Mouse (Mus musculus): ENCODE measurements around the gene 2410004P03Rik. TPM values are rescaled to one million over a fixed set of nuclear protein-coding genes. Genes with fewer than 3 reads are reported as not detected.

Gene 2410004P03Rik
- polyA plus RNA-seq, 1 experiment from 2014 or later, result 1.3 TPM

- no peak overlapping the region for H3K4me2 ChIP-seq (ENCODE audit: low read depth, low read length)
- 91% methylated on average over 5 of the region's 5 CpGs for WGBS
- no peaks in the 10 kb centered on the region for H3K36me3 ChIP-seq (replicated peaks; ENCODE audit: control insufficient read depth, insufficient read depth, low read depth, low read length)
- H3K4me1 ChIP-seq (ENCODE audit: control insufficient read depth, insufficient read depth, low read length), result no peaks in the 10 kb centered on the region
- no peak overlapping the region for H3K4me3 ChIP-seq (ENCODE audit: low read depth, low read length)
- no peak overlapping the region for H3K27ac ChIP-seq (replicated peaks; ENCODE audit: low read depth, low read length)
- H3K27me3 ChIP-seq (ENCODE audit: control insufficient read depth, insufficient read depth, low read length), result peaks cover 4% of the 10 kb centered on the region; the same call in 1 of the 2 replicates
- no peak overlapping the region for H3K9ac ChIP-seq (replicated peaks; ENCODE audit: low read length)
- no peak for ATAC-seq (replicated peaks; ENCODE audit: insufficient number of reproducible peaks, low FRiP score, low TSS enrichment, low read depth)
- H3K9me3 ChIP-seq (replicated peaks; ENCODE audit: control insufficient read depth, low read length), result no peaks in the 10 kb centered on the region
- no peak for DNase-seq (ENCODE audit: low spot score)
These were observed 14.6 kb downstream of the 2410004P03Rik start for GRCm38 (mm10) chr12:16996886-16997462.

GRCm38 (mm10) chr12:16996281-16996680 is 15.2 kb downstream of the 2410004P03Rik start:
- H3K27ac ChIP-seq (replicated peaks; ENCODE audit: low read depth, low read length), result no peak overlapping the region
- no peak for DNase-seq (ENCODE audit: low spot score)
- H3K4me1 ChIP-seq (ENCODE audit: control insufficient read depth, insufficient read depth, low read length), result no peaks in the 10 kb centered on the region
- no peaks in the 10 kb centered on the region for H3K9me3 ChIP-seq (replicated peaks; ENCODE audit: control insufficient read depth, low read length)
- no peak overlapping the region for H3K4me2 ChIP-seq (ENCODE audit: low read depth, low read length)
- 82% methylated on average over 5 of the region's 5 CpGs for WGBS
- H3K27me3 ChIP-seq (ENCODE audit: control insufficient read depth, insufficient read depth, low read length), result peaks cover 4% of the 10 kb centered on the region; the same call in 1 of the 2 replicates
- no peak overlapping the region for H3K4me3 ChIP-seq (ENCODE audit: low read depth, low read length)
- H3K36me3 ChIP-seq (replicated peaks; ENCODE audit: control insufficient read depth, insufficient read depth, low read depth, low read length), result no peaks in the 10 kb centered on the region
- no peak overlapping the region for H3K9ac ChIP-seq (replicated peaks; ENCODE audit: low read length)
- no peak for ATAC-seq (replicated peaks; ENCODE audit: insufficient number of reproducible peaks, low FRiP score, low TSS enrichment, low read depth)

GRCm38 (mm10) chr12:16994291-16994690 is 17.2 kb downstream of the 2410004P03Rik start:
- Histone ChIP-seq H3K27me3 (ENCODE audit: control insufficient read depth, insufficient read depth, low read length) (no peaks in the 10 kb centered on the region), H3K4me3 (ENCODE audit: low read depth, low read length) (no peak overlapping the region), H3K9ac (replicated peaks; ENCODE audit: low read length) (no peak overlapping the region), H3K4me1 (ENCODE audit: control insufficient read depth, insufficient read depth, low read length) (no peaks in the 10 kb centered on the region), H3K27ac (replicated peaks; ENCODE audit: low read depth, low read length) (no peak overlapping the region), H3K9me3 (replicated peaks; ENCODE audit: control insufficient read depth, low read length) (no peaks in the 10 kb centered on the region), H3K36me3 (replicated peaks; ENCODE audit: control insufficient read depth, insufficient read depth, low read depth, low read length) (no peaks in the 10 kb centered on the region), H3K4me2 (ENCODE audit: low read depth, low read length) (no peak overlapping the region)
- WGBS, result 88% methylated on average over 2 of the region's 2 CpGs
- no peak for ATAC-seq (replicated peaks; ENCODE audit: insufficient number of reproducible peaks, low FRiP score, low TSS enrichment, low read depth)
- DNase-seq (ENCODE audit: low spot score), result no peak

- Histone ChIP-seq H3K27me3 (ENCODE audit: control insufficient read depth, insufficient read depth, low read length) (no peaks in the 10 kb centered on the region), H3K4me1 (ENCODE audit: control insufficient read depth, insufficient read depth, low read length) (no peaks in the 10 kb centered on the region), H3K9ac (replicated peaks; ENCODE audit: low read length) (no peak overlapping the region), H3K9me3 (replicated peaks; ENCODE audit: control insufficient read depth, low read length) (no peaks in the 10 kb centered on the region), H3K4me3 (ENCODE audit: low read depth, low read length) (no peak overlapping the region), H3K27ac (replicated peaks; ENCODE audit: low read depth, low read length) (no peak overlapping the region), H3K36me3 (replicated peaks; ENCODE audit: control insufficient read depth, insufficient read depth, low read depth, low read length) (no peaks in the 10 kb centered on the region), H3K4me2 (ENCODE audit: low read depth, low read length) (no peak overlapping the region)
- ATAC-seq (replicated peaks; ENCODE audit: insufficient number of reproducible peaks, low FRiP score, low TSS enrichment, low read depth), result no peak
- no peak for DNase-seq (ENCODE audit: low spot score)
- WGBS, result 88% methylated on average over 2 of the region's 2 CpGs
These were observed 19.2 kb downstream of the 2410004P03Rik start for GRCm38 (mm10) chr12:16992355-16992754.

- H3K9me3 ChIP-seq (replicated peaks; ENCODE audit: control insufficient read depth, low read length), result no peaks in the 10 kb centered on the region
- no peak overlapping the region for H3K4me2 ChIP-seq (ENCODE audit: low read depth, low read length)
- H3K27me3 ChIP-seq (ENCODE audit: control insufficient read depth, insufficient read depth, low read length), result no peaks in the 10 kb centered on the region
- 90% methylated on average over 2 of the region's 2 CpGs for WGBS
- no peak for DNase-seq (ENCODE audit: low spot score)
- no peak overlapping the region for H3K9ac ChIP-seq (replicated peaks; ENCODE audit: low read length)
- no peak overlapping the region for H3K27ac ChIP-seq (replicated peaks; ENCODE audit: low read depth, low read length)
- no peak overlapping the region for H3K4me3 ChIP-seq (ENCODE audit: low read depth, low read length)
- no peaks in the 10 kb centered on the region for H3K4me1 ChIP-seq (ENCODE audit: control insufficient read depth, insufficient read depth, low read length)
- no peak for ATAC-seq (replicated peaks; ENCODE audit: insufficient number of reproducible peaks, low FRiP score, low TSS enrichment, low read depth)
- no peaks in the 10 kb centered on the region for H3K36me3 ChIP-seq (replicated peaks; ENCODE audit: control insufficient read depth, insufficient read depth, low read depth, low read length)
These were observed 20.2 kb downstream of the 2410004P03Rik start for GRCm38 (mm10) chr12:16991376-16991775.

- ATAC-seq (replicated peaks; ENCODE audit: insufficient number of reproducible peaks, low FRiP score, low TSS enrichment, low read depth), result no peak
These were observed 25.7 kb downstream of the 2410004P03Rik start for GRCm38 (mm10) chr12:16985778-16986177.

GRCm38 (mm10) chr12:16977120-16977519 is 34.4 kb downstream of the 2410004P03Rik start:
- H3K4me1 ChIP-seq (ENCODE audit: control insufficient read depth, insufficient read depth, low read length), result no peaks in the 10 kb centered on the region
- no peak overlapping the region for H3K4me2 ChIP-seq (ENCODE audit: low read depth, low read length)
- no peaks in the 10 kb centered on the region for H3K9me3 ChIP-seq (replicated peaks; ENCODE audit: control insufficient read depth, low read length)
- no peak overlapping the region for H3K27ac ChIP-seq (replicated peaks; ENCODE audit: low read depth, low read length)
- no peak overlapping the region for H3K9ac ChIP-seq (replicated peaks; ENCODE audit: low read length)
- H3K27me3 ChIP-seq (ENCODE audit: control insufficient read depth, insufficient read depth, low read length), result no peaks in the 10 kb centered on the region
- ATAC-seq (replicated peaks; ENCODE audit: insufficient number of reproducible peaks, low FRiP score, low TSS enrichment, low read depth), result no peak
- H3K4me3 ChIP-seq (ENCODE audit: low read depth, low read length), result no peak overlapping the region
- DNase-seq (ENCODE audit: low spot score), result no peak
- H3K36me3 ChIP-seq (replicated peaks; ENCODE audit: control insufficient read depth, insufficient read depth, low read depth, low read length), result peaks cover 3% of the 10 kb centered on the region

More at GRCm38 (mm10) chr12:16985778-16986177, 25.7 kb downstream of the 2410004P03Rik start:
- H3K27me3 ChIP-seq (ENCODE audit: control insufficient read depth, insufficient read depth, low read length), result no peaks in the 10 kb centered on the region
- H3K27ac ChIP-seq (replicated peaks; ENCODE audit: low read depth, low read length), result no peak overlapping the region
- no peak overlapping the region for H3K4me2 ChIP-seq (ENCODE audit: low read depth, low read length)
- no peak for DNase-seq (ENCODE audit: low spot score)
- no peaks in the 10 kb centered on the region for H3K9me3 ChIP-seq (replicated peaks; ENCODE audit: control insufficient read depth, low read length)
- no peak overlapping the region for H3K4me3 ChIP-seq (ENCODE audit: low read depth, low read length)
- no peaks in the 10 kb centered on the region for H3K4me1 ChIP-seq (ENCODE audit: control insufficient read depth, insufficient read depth, low read length)
- WGBS, result 97% methylated on average over 1 of the region's 1 CpGs
- H3K9ac ChIP-seq (replicated peaks; ENCODE audit: low read length), result no peak overlapping the region
- H3K36me3 ChIP-seq (replicated peaks; ENCODE audit: control insufficient read depth, insufficient read depth, low read depth, low read length), result no peaks in the 10 kb centered on the region

- Histone ChIP-seq H3K27ac (replicated peaks; ENCODE audit: low read depth, low read length) (no peak overlapping the region), H3K9ac (replicated peaks; ENCODE audit: low read length) (no peak overlapping the region), H3K4me1 (ENCODE audit: control insufficient read depth, insufficient read depth, low read length) (no peaks in the 10 kb centered on the region), H3K27me3 (ENCODE audit: control insufficient read depth, insufficient read depth, low read length) (no peaks in the 10 kb centered on the region), H3K4me2 (ENCODE audit: low read depth, low read length) (no peak overlapping the region), H3K36me3 (replicated peaks; ENCODE audit: control insufficient read depth, insufficient read depth, low read depth, low read length) (no peaks in the 10 kb centered on the region; the same call in 1 of the 2 replicates), H3K9me3 (replicated peaks; ENCODE audit: control insufficient read depth, low read length) (no peaks in the 10 kb centered on the region), H3K4me3 (ENCODE audit: low read depth, low read length) (no peak overlapping the region)
- ATAC-seq (replicated peaks; ENCODE audit: insufficient number of reproducible peaks, low FRiP score, low TSS enrichment, low read depth) (no peak), DNase-seq (ENCODE audit: low spot score) (no peak)
- 98% methylated on average over 2 of the region's 2 CpGs for whole genome bisulfite sequencing
These were observed 44.7 kb downstream of the 2410004P03Rik start for GRCm38 (mm10) chr12:16966811-16967210.
